Mouse (Mus musculus) kidney, embryonic 15.5 days (tissue): ENCODE measurements around the gene Wdr73. TPM values are rescaled to one million over a fixed set of nuclear protein-coding genes. Genes with fewer than 3 reads are reported as not detected.
A peak's percentile ranks its signal among the peaks of the same experiment; 100 is the strongest.
"Not testable (repeated sequence)": the region's sequence is repeated elsewhere in the genome, so short reads cannot be mapped to it uniquely, and the experiment has no call there.

Source experiments
- ATAC-seq: fragments of 200-750 bp; cut with Nextera tagmentation; replicated peaks from 2 replicates; pipeline ENCODE4 v1.8.0; 2017; ENCODE audit warnings: moderate TSS enrichment; ENCODE audit not compliant: low FRiP score
- H3K27ac ChIP-seq: fragments of 300-500 bp; sonication (generic); 2 replicates; pipeline ENCODE4 v1.5.1; 2015; ENCODE audit warnings: mild to moderate bottlenecking, inconsistent platforms
- H3K27me3 ChIP-seq: fragments of 300-500 bp; sonication (generic); 2 replicates; pipeline ENCODE4 v1.6.1; 2015; ENCODE audit warnings: inconsistent platforms
- H3K36me3 ChIP-seq: fragments of 300-500 bp; sonication (generic); 2 replicates; pipeline ENCODE4 v1.6.1; 2015; ENCODE audit warnings: inconsistent platforms
- H3K4me1 ChIP-seq: fragments of 300-500 bp; sonication (generic); 2 replicates; pipeline ENCODE4 v1.6.1; 2015; ENCODE audit warnings: inconsistent platforms
- H3K4me2 ChIP-seq: fragments of 300-500 bp; sonication (generic); 2 replicates; pipeline ENCODE4 v1.6.1; 2015; ENCODE audit warnings: moderate library complexity, mild to moderate bottlenecking, inconsistent platforms
- H3K4me3 ChIP-seq: fragments of 300-500 bp; sonication (generic); replicated peaks from 2 replicates; pipeline ENCODE4 v1.5.1; 2015; ENCODE audit warnings: mild to moderate bottlenecking, inconsistent platforms
- H3K9ac ChIP-seq: fragments of 300-500 bp; sonication (generic); 2 replicates; pipeline ENCODE4 v1.6.1; 2015; ENCODE audit warnings: mild to moderate bottlenecking, inconsistent platforms
- H3K9me3 ChIP-seq: fragments of 300-500 bp; sonication (generic); replicated peaks from 2 replicates; pipeline ENCODE4 v1.6.1; 2016; ENCODE audit warnings: inconsistent platforms
- WGBS: fragments of 180-500 bp; shearing (Covaris S2); methylation state at CpG from one replicate; pipeline ENCODE4 v1.1.7; 2015; ENCODE audit warnings: mixed read lengths; 5-methylcytosine and 5-hydroxymethylcytosine counted together
- polyA plus RNA-seq: library from polyadenylated mRNA; unstranded; fragments of >200 nt; fragmentation: Nextera tagmentation; extraction: Ambion mirVana; gene quantifications from 2 replicates; pipeline ENCODE4 v1.2.1, GENCODE M21; 2015

Gene Wdr73
- 36.7 and 37.5 TPM in 2 replicates for polyA plus RNA-seq

GRCm38 (mm10) chr7:80900944-80901501 lies at the start of gene Wdr73:
Wdr73 (minus strand) TSS chr7:80901269.
- no peaks in the 10 kb centered on the region for H3K9me3 ChIP-seq
- peak; percentile 95 for ATAC-seq
- H3K27me3 ChIP-seq = no peaks in the 10 kb centered on the region
- peak within 1 kb of the TSS; percentile 84 for H3K4me2 ChIP-seq
- H3K9ac ChIP-seq = peak within 1 kb of the TSS; percentile 58
- H3K27ac ChIP-seq = peak within 1 kb of the TSS; percentile 93
- under 1% methylated on average over 36 of the region's 36 CpGs for WGBS
- H3K4me1 ChIP-seq = peaks cover 38% of the 10 kb centered on the region
- peak within 1 kb of the TSS; percentile 68 for H3K4me3 ChIP-seq
- peaks cover 33% of the 10 kb centered on the region for H3K36me3 ChIP-seq

- ATAC-seq = peak; percentile 99
Observed at GRCm38 (mm10) chr7:80947445-80948350, 46.6 kb upstream of the Wdr73 start, which contains the start of gene Sec11a. Sec11a (minus strand) TSS chr7:80947780.

GRCm38 (mm10) chr7:80939808-80940207 lies 38.7 kb upstream of the Wdr73 start:
- H3K27me3 ChIP-seq = no peaks in the 10 kb centered on the region
- no peak overlapping the region for H3K4me3 ChIP-seq
- H3K27ac ChIP-seq = no peak overlapping the region
- H3K9me3 ChIP-seq = no peaks in the 10 kb centered on the region
- H3K4me1 ChIP-seq = no peaks in the 10 kb centered on the region; the same call in 1 of the 2 replicates
- WGBS = 87% methylated on average over 4 of the region's 4 CpGs
- no peak for ATAC-seq
- H3K4me2 ChIP-seq = no peak overlapping the region
- H3K9ac ChIP-seq = no peak overlapping the region
- peaks cover 12% of the 10 kb centered on the region for H3K36me3 ChIP-seq

More at GRCm38 (mm10) chr7:80947445-80948350, 46.6 kb upstream of the Wdr73 start, which contains the start of gene Sec11a:
- Histone ChIP-seq H3K36me3 (peaks cover 6% of the 10 kb centered on the region; the same call in 1 of the 2 replicates), H3K4me1 (peaks cover 18% of the 10 kb centered on the region), H3K4me3 (peak within 1 kb of the TSS; percentile 95), H3K9ac (peak within 1 kb of the TSS; percentile 89), H3K27ac (peak within 1 kb of the TSS; percentile 99), H3K4me2 (peak within 1 kb of the TSS; percentile 80), H3K9me3 (no peaks in the 10 kb centered on the region), H3K27me3 (no peaks in the 10 kb centered on the region)
- 2% methylated on average over 44 of the region's 44 CpGs for WGBS

GRCm38 (mm10) chr7:80937304-80937666 lies 36.2 kb upstream of the Wdr73 start:
- not testable (repeated sequence) for H3K4me1 ChIP-seq, ATAC-seq, H3K27ac ChIP-seq, H3K27me3 ChIP-seq, H3K4me3 ChIP-seq, H3K4me2 ChIP-seq, H3K9ac ChIP-seq, H3K9me3 ChIP-seq
- peaks cover 31% of the 10 kb centered on the region for H3K36me3 ChIP-seq

GRCm38 (mm10) chr7:80936617-80937303 lies 35.7 kb upstream of the Wdr73 start:
- not testable (repeated sequence) for H3K27me3 ChIP-seq, H3K9me3 ChIP-seq, ATAC-seq, H3K4me3 ChIP-seq, H3K4me2 ChIP-seq, H3K4me1 ChIP-seq, H3K27ac ChIP-seq, H3K9ac ChIP-seq
- peaks cover 35% of the 10 kb centered on the region for H3K36me3 ChIP-seq
- 57% methylated on average over 7 of the region's 7 CpGs for WGBS

GRCm38 (mm10) chr7:80935834-80936233 lies 34.8 kb upstream of the Wdr73 start:
- no peaks in the 10 kb centered on the region; the same call in 1 of the 2 replicates for H3K4me1 ChIP-seq
- peaks cover 39% of the 10 kb centered on the region for H3K36me3 ChIP-seq
- no peak overlapping the region for H3K4me2 ChIP-seq
- no peaks in the 10 kb centered on the region for H3K27me3 ChIP-seq
- no peak for ATAC-seq
- WGBS = 100% methylated on average over 1 of the region's 1 CpGs
- H3K9me3 ChIP-seq = no peaks in the 10 kb centered on the region
- no peak overlapping the region for H3K4me3 ChIP-seq
- no peak overlapping the region for H3K27ac ChIP-seq
- no peak overlapping the region for H3K9ac ChIP-seq

- no peak overlapping the region for H3K9ac ChIP-seq
- WGBS = 61% methylated on average over 1 of the region's 1 CpGs
- peaks cover 41% of the 10 kb centered on the region for H3K36me3 ChIP-seq
- peaks cover 4% of the 10 kb centered on the region; the same call in 1 of the 2 replicates for H3K4me1 ChIP-seq
- H3K4me3 ChIP-seq = no peak overlapping the region
- no peak overlapping the region for H3K27ac ChIP-seq
- no peaks in the 10 kb centered on the region for H3K27me3 ChIP-seq
- H3K4me2 ChIP-seq = no peak overlapping the region
- ATAC-seq = no peak
- no peaks in the 10 kb centered on the region for H3K9me3 ChIP-seq
Observed at GRCm38 (mm10) chr7:80932777-80933176, 31.7 kb upstream of the Wdr73 start.

GRCm38 (mm10) chr7:80931618-80932207 lies 30.6 kb upstream of the Wdr73 start:
- H3K4me1 ChIP-seq = peaks cover 4% of the 10 kb centered on the region; the same call in 1 of the 2 replicates
- H3K4me3 ChIP-seq = no peak overlapping the region
- no peaks in the 10 kb centered on the region for H3K9me3 ChIP-seq
- peaks cover 48% of the 10 kb centered on the region for H3K36me3 ChIP-seq
- H3K4me2 ChIP-seq = no peak overlapping the region
- no peak for ATAC-seq
- H3K27ac ChIP-seq = no peak overlapping the region
- no peaks in the 10 kb centered on the region for H3K27me3 ChIP-seq
- H3K9ac ChIP-seq = no peak overlapping the region
- 79% methylated on average over 8 of the region's 8 CpGs for WGBS

GRCm38 (mm10) chr7:80923165-80923564 lies 22.1 kb upstream of the Wdr73 start:
- Histone ChIP-seq H3K4me1 (no peaks in the 10 kb centered on the region), H3K27me3 (no peaks in the 10 kb centered on the region), H3K9me3 (no peaks in the 10 kb centered on the region), H3K27ac (no peak overlapping the region), H3K36me3 (peaks cover 80% of the 10 kb centered on the region), H3K9ac (no peak overlapping the region), H3K4me3 (no peak overlapping the region), H3K4me2 (no peak overlapping the region)
- WGBS = 81% methylated on average over 2 of the region's 2 CpGs
- ATAC-seq = no peak

GRCm38 (mm10) chr7:80919647-80920008 lies 18.6 kb upstream of the Wdr73 start:
- Histone ChIP-seq H3K4me3 (no peak overlapping the region), H3K27me3 (no peaks in the 10 kb centered on the region), H3K27ac (no peak overlapping the region), H3K36me3 (peaks cover 87% of the 10 kb centered on the region), H3K9ac (no peak overlapping the region), H3K4me2 (no peak overlapping the region), H3K9me3 (no peaks in the 10 kb centered on the region), H3K4me1 (no peaks in the 10 kb centered on the region)
- no peak for ATAC-seq
- WGBS = 90% methylated on average over 5 of the region's 5 CpGs

GRCm38 (mm10) chr7:80918982-80919646 lies 18.0 kb upstream of the Wdr73 start:
- H3K36me3 ChIP-seq = peaks cover 87% of the 10 kb centered on the region
- no peaks in the 10 kb centered on the region for H3K27me3 ChIP-seq
- no peak for ATAC-seq
- no peak overlapping the region for H3K9ac ChIP-seq
- H3K4me1 ChIP-seq = no peaks in the 10 kb centered on the region
- no peaks in the 10 kb centered on the region for H3K9me3 ChIP-seq
- WGBS = 77% methylated on average over 8 of the region's 8 CpGs
- H3K27ac ChIP-seq = no peak overlapping the region
- H3K4me2 ChIP-seq = no peak overlapping the region
- H3K4me3 ChIP-seq = no peak overlapping the region
